Mouse (Mus musculus): ENCODE measurements around the gene Pde7b. TPM values are rescaled to one million over a fixed set of nuclear protein-coding genes. Genes with fewer than 3 reads are reported as not detected.

Pde7b gene
- total and polyA plus RNA-seq, 3 experiments, result not detected

DNA sequence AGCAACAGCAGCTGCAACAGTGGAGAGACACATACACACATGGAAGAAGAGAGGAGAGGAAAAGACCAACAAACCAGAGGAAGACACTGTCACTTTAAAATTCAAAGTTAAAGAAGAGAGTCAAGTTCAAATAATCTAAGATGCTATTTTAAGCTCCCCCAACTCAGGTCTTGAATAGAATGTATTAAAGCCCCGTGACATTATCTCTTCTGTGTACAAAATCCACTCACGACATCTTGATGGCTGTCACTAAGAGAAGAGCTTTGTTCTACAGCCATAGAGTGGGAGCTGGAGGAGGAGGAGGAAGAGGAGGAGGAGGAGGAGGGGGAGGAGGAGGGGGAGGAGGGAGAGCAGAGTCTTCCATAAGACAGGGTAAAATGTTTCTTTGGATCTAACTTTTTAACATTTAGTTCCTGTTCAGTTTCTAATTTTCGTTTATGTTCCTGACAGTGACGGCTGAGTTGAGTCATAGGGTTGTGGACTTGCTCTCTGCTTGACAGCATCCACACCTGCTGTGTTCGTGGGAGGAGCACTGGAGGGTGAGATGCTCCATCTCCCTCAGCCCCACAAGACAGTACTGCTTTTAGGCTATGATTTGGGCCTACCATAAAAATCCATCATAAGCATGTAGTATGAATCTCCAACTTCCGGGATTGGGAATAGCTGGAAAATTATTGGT, 270.4 kb downstream of the Pde7b start:
- Histone ChIP-seq H3K36me3 (replicated peaks in 1 of 2; ENCODE audit: control insufficient read depth in 1 of 2, insufficient read depth in 1 of 2, low read length in 1 of 2) (no peaks in the 10 kb centered on the region), H3K4me2 (ENCODE audit: insufficient read depth, low read depth, poor library complexity, severe bottlenecking) (no peak overlapping the region), H3K9ac (ENCODE audit: insufficient read depth, low read depth) (no peak overlapping the region), H3K9me3 (replicated peaks; ENCODE audit: low read length) (no peaks in the 10 kb centered on the region), H3K27me3 (replicated peaks) (no peaks in the 10 kb centered on the region), H3K4me1 (ENCODE audit: control insufficient read depth in 1 of 2, insufficient read depth in 2 of 2) (peaks cover 2 to 25% of the 10 kb centered on the region in 2 experiments; a peak in 2 of 4 replicates), H3K79me2 (replicated peaks; ENCODE audit: control insufficient read depth, extremely low read depth, insufficient read depth, poor library complexity, severe bottlenecking) (no peaks in the 10 kb centered on the region), H3K4me3 (replicated peaks in 1 of 3; ENCODE audit: low read depth in 2 of 3, low read length in 2 of 3, poor library complexity in 1 of 3) (no peak overlapping the region), H3K27ac (ENCODE audit: insufficient read depth, low read depth) (no peak overlapping the region)
- DNase-seq (ENCODE audit: extremely low read depth), result peak; percentile 52
- dilution Hi-C loops (cut with MboI; ENCODE audit: extremely low pct_ligation_motif_present, extremely low pct_unique_long_range_greater_than_20kb, low sequenced_read_pairs), result no loop called here
- in situ Hi-C loops (cut with MboI; ENCODE audit: low pct_ligation_motif_present, low pct_unique_long_range_greater_than_20kb, low sequenced_read_pairs), result no loop called here
- no peak for TF ChIP-seq USF1 (IDR thresholded peaks at IDR 0.05; ENCODE audit: low read depth, low read length)
- no peak for TF ChIP-seq UBTF (IDR thresholded peaks at IDR 0.05; ENCODE audit: low read depth, low read length)
- no peak for TF ChIP-seq SMC3 (IDR thresholded peaks at IDR 0.05; ENCODE audit: low read depth, low read length)
- no peak for TF ChIP-seq RAD21 (IDR thresholded peaks at IDR 0.05; ENCODE audit: low read depth, low read length)

DNA sequence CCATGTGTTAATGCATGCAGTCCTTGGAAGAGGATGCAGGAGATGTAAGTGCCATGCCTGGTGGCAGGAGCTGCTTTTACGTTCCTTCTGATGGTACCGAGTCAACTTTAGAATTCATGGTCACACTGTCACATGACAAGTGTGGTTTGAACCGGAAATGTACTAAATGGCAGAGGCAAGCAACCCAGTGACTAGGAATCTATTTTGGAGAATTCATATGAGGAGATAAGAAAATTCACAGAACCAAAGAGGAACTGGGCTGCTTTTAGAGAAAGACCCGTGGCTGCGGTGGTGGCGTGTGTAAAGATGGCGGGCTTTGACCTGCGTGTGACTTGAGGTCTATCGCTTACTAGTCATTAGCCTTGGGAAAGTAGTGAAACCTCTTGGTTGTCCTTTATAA, 287.4 kb downstream of the Pde7b start:
- TF ChIP-seq BHLHE40 (IDR thresholded peaks at IDR 0.05; ENCODE audit: low read depth, low read length) (0 out of 2 replicates have a peak, but pooled peaks have one; percentile 42), UBTF (IDR thresholded peaks at IDR 0.05; ENCODE audit: low read depth, low read length) (no peak)
- Histone ChIP-seq H3K79me2 (replicated peaks; ENCODE audit: control insufficient read depth, extremely low read depth, insufficient read depth, poor library complexity, severe bottlenecking) (no peaks in the 10 kb centered on the region), H3K4me1 (ENCODE audit: control insufficient read depth in 1 of 2, insufficient read depth in 2 of 2) (peaks cover 0 to 3% of the 10 kb centered on the region in 2 experiments; a peak in 2 of 4 replicates), H3K4me2 (ENCODE audit: insufficient read depth, low read depth, poor library complexity, severe bottlenecking) (peak overlapping the region; percentile 71; the same call in 1 of the 2 replicates), H3K27ac (ENCODE audit: insufficient read depth, low read depth) (no peak overlapping the region), H3K9me3 (replicated peaks; ENCODE audit: low read length) (no peaks in the 10 kb centered on the region), H3K36me3 (replicated peaks in 1 of 2; ENCODE audit: control insufficient read depth in 1 of 2, insufficient read depth in 1 of 2, low read length in 1 of 2) (no peaks in the 10 kb centered on the region), H3K9ac (ENCODE audit: insufficient read depth, low read depth) (no peak overlapping the region), H3K4me3 (replicated peaks in 1 of 3; ENCODE audit: low read depth in 2 of 3, low read length in 2 of 3, poor library complexity in 1 of 3) (no peak overlapping the region), H3K27me3 (replicated peaks) (no peaks in the 10 kb centered on the region)
- in situ Hi-C loops (cut with MboI; ENCODE audit: low pct_ligation_motif_present, low pct_unique_long_range_greater_than_20kb, low sequenced_read_pairs) (no loop called here), dilution Hi-C loops (cut with MboI; ENCODE audit: extremely low pct_ligation_motif_present, extremely low pct_unique_long_range_greater_than_20kb, low sequenced_read_pairs) (no loop called here)
- no peak for DNase-seq (ENCODE audit: extremely low read depth)

DNA sequence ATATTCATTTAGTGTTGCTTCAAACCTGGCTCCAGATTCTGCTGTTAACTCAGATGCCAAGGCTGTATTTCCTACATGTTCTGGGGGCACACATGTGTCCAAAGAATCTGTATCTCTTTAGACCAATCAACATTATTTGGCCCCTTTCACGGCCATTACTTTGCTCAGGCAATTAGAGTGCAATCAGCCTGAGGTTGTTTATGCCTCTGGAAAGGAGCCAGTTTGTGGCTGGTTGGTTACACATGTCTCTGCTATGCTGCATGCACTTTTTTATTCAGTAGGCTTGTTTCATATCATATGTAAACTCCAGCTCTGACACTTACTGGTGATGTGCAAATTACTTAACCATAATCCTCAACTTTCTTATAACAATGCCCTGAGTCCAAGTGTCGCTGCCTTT, 287.9 kb downstream of the Pde7b start:
- dilution Hi-C loops (cut with MboI; ENCODE audit: extremely low pct_ligation_motif_present, extremely low pct_unique_long_range_greater_than_20kb, low sequenced_read_pairs) (no loop called here), in situ Hi-C loops (cut with MboI; ENCODE audit: low pct_ligation_motif_present, low pct_unique_long_range_greater_than_20kb, low sequenced_read_pairs) (no loop called here)
- no peak overlapping the region for H3K4me2 ChIP-seq (ENCODE audit: insufficient read depth, low read depth, poor library complexity, severe bottlenecking)
- no peak overlapping the region for H3K4me3 ChIP-seq (replicated peaks in 1 of 3; ENCODE audit: low read depth in 2 of 3, low read length in 2 of 3, poor library complexity in 1 of 3)
- peaks cover 0 to 3% of the 10 kb centered on the region in 2 experiments; a peak in 2 of 4 replicates for H3K4me1 ChIP-seq (ENCODE audit: control insufficient read depth in 1 of 2, insufficient read depth in 2 of 2)
- H3K36me3 ChIP-seq (replicated peaks in 1 of 2; ENCODE audit: control insufficient read depth in 1 of 2, insufficient read depth in 1 of 2, low read length in 1 of 2), result no peaks in the 10 kb centered on the region
- no peaks in the 10 kb centered on the region for H3K79me2 ChIP-seq (replicated peaks; ENCODE audit: control insufficient read depth, extremely low read depth, insufficient read depth, poor library complexity, severe bottlenecking)
- no peaks in the 10 kb centered on the region for H3K9me3 ChIP-seq (replicated peaks; ENCODE audit: low read length)
- no peaks in the 10 kb centered on the region for H3K27me3 ChIP-seq (replicated peaks)
- H3K27ac ChIP-seq (ENCODE audit: insufficient read depth, low read depth), result no peak overlapping the region
- no peak overlapping the region for H3K9ac ChIP-seq (ENCODE audit: insufficient read depth, low read depth)
- no peak for DNase-seq (ENCODE audit: extremely low read depth)
- no peak for TF ChIP-seq IRF4 (IDR thresholded peaks at IDR 0.05; ENCODE audit: low read depth, low read length)
- TF ChIP-seq NELFE (IDR thresholded peaks at IDR 0.05; ENCODE audit: low read depth, low read length), result no peak
- no peak for TF ChIP-seq USF2 (conservative IDR thresholded peaks at IDR 0.05; ENCODE audit: low read depth, low read length)
- TF ChIP-seq E2F4 (IDR thresholded peaks at IDR 0.05; ENCODE audit: insufficient replicate concordance, low read depth, low read length), result no peak

Data from CH12.LX (cell line).